Mouse (Mus musculus) gastrocnemius, postnatal 10 days (tissue): ENCODE measurements around the gene Olfml1. TPM values are rescaled to one million over a fixed set of nuclear protein-coding genes. Genes with fewer than 3 reads are reported as not detected.

Experiments used
- DNase-seq: peaks from one replicate; pipeline ENCODE4 v3.0.0; 2021; ENCODE audit warnings: mixed read lengths
- total RNA-seq, 2 experiments: library from RNA; stranded (reverse); gene quantifications; 2 replicates each; pipeline ENCODE4 v1.2.3; 2021

Olfml1 gene
- total RNA-seq, 2 experiments from 2014 or later, result 10.5 to 12.7 TPM

- DNase-seq, result peak; percentile 92
These were observed 27.7 kb downstream of the Olfml1 start, which contains the start of gene Ppfibp2 for GRCm38 (mm10) chr7:107594857-107595402. Ppfibp2 (plus strand) TSS chr7:107595207.

GRCm38 (mm10) chr7:107595426-107595825, 28.2 kb downstream of the Olfml1 start:
- DNase-seq, result no peak

- DNase-seq, result no peak
These were observed 29.5 kb downstream of the Olfml1 start for GRCm38 (mm10) chr7:107596753-107597152.

- no peak for DNase-seq
These were observed 30.7 kb downstream of the Olfml1 start for GRCm38 (mm10) chr7:107597956-107598355.

- DNase-seq, result no peak
These were observed 33.4 kb downstream of the Olfml1 start for GRCm38 (mm10) chr7:107600651-107601050.

- DNase-seq, result no peak
These were observed 35.3 kb downstream of the Olfml1 start for GRCm38 (mm10) chr7:107602505-107602904.

GRCm38 (mm10) chr7:107602913-107603312, 35.7 kb downstream of the Olfml1 start:
- DNase-seq, result no peak

GRCm38 (mm10) chr7:107607766-107608165, 40.5 kb downstream of the Olfml1 start:
- DNase-seq, result no peak

- no peak for DNase-seq
These were observed 42.5 kb downstream of the Olfml1 start for GRCm38 (mm10) chr7:107609622-107610255.

GRCm38 (mm10) chr7:107610880-107611279, 43.6 kb downstream of the Olfml1 start:
- DNase-seq, result no peak

GRCm38 (mm10) chr7:107618028-107618992, 51.1 kb downstream of the Olfml1 start:
- DNase-seq, result no peak

GRCm38 (mm10) chr7:107619225-107619624, 52.0 kb downstream of the Olfml1 start:
- DNase-seq, result no peak

GRCm38 (mm10) chr7:107620137-107620536, 52.9 kb downstream of the Olfml1 start:
- DNase-seq, result no peak

GRCm38 (mm10) chr7:107624432-107624831, 57.2 kb downstream of the Olfml1 start:
- no peak for DNase-seq

- no peak for DNase-seq
These were observed 57.8 kb downstream of the Olfml1 start, which contains the start of gene 5330417H12Rik for GRCm38 (mm10) chr7:107625061-107625460. 5330417H12Rik (minus strand) TSS chr7:107625161.

- DNase-seq, result no peak
These were observed 58.5 kb downstream of the Olfml1 start for GRCm38 (mm10) chr7:107625781-107626180.

GRCm38 (mm10) chr7:107628383-107628782, 61.1 kb downstream of the Olfml1 start:
- no peak for DNase-seq

- no peak for DNase-seq
These were observed 66.0 kb downstream of the Olfml1 start for GRCm38 (mm10) chr7:107633201-107633600.

GRCm38 (mm10) chr7:107637398-107637797, 70.2 kb downstream of the Olfml1 start:
- no peak for DNase-seq

GRCm38 (mm10) chr7:107638026-107638425, 70.8 kb downstream of the Olfml1 start:
- no peak for DNase-seq
